In the genomic region with DNA sequence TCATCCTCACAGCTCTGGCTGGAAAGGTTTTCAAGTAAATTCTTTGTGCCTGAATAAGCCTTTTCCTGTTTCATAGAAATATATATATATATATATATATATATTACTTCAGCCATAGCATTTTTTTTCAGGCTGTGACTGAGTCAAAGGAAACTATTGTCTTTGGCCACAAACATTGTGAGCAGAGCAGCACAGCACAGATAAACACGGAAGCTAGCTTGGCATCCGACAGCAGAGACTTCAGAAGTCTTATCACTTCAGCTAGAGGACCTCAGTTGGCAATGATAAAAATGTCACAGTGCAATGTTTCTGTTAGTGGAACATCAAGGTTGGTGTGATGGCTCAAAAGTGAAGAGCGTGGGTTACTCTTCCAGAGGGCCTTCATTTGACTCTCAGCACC, we compare ENCODE assay signal across 32 mouse cellular contexts.
DNase-seq lines count a peak whose midpoint lies in the region; ATAC-seq and TF ChIP-seq lines count a peak whose summit lies in the region.
"Had no signal": no experiment of that assay in that cellular context is flagged by ENCODE, and none has a peak within 500 bp of the region (broad histone marks: within the 10 kb centered on the region; RNA-seq: fewer than 3 reads in every experiment).

No protein-coding gene starts in this region.

- no peaks in the 10 kb centered on the region for H3K9me3 ChIP-seq in kidney, postnatal 0 days (replicated peaks; ENCODE audit: low read length)
- H3K9me3 ChIP-seq in lung, embryonic 16.5 days (ENCODE audit: control insufficient read depth, low read length), result no peaks in the 10 kb centered on the region
- H3K9me3 ChIP-seq in forebrain, postnatal 0 days (ENCODE audit: low read length), result no peaks in the 10 kb centered on the region
- H3K9me3 ChIP-seq: embryonic facial prominence, embryonic 12.5 days; forebrain, embryonic 10.5 days; forebrain, embryonic 15.5 days; heart, embryonic 13.5 days; limb, embryonic 12.5 days; liver, embryonic 15.5 days; neural tube, embryonic 12.5 days had no signal

- no peak overlapping the region for H3K4me3 ChIP-seq in kidney, postnatal 0 days (replicated peaks; ENCODE audit: low read depth, low read length)
- H3K4me3 ChIP-seq in lung, embryonic 16.5 days (ENCODE audit: low read length), result no peak overlapping the region
- no peak overlapping the region for H3K4me3 ChIP-seq in forebrain, postnatal 0 days (ENCODE audit: low read depth, low read length)
- H3K4me3 ChIP-seq: embryonic facial prominence, embryonic 12.5 days; forebrain, embryonic 10.5 days; forebrain, embryonic 15.5 days; heart, embryonic 13.5 days; layer of hippocampus, adult 2 months; left cerebral cortex, adult 2 months; limb, embryonic 12.5 days; liver, embryonic 15.5 days; myocyte; neural tube, embryonic 12.5 days had no signal

- no peak overlapping the region for H3K9ac ChIP-seq in kidney, postnatal 0 days (ENCODE audit: low read depth, low read length)
- H3K9ac ChIP-seq in lung, embryonic 16.5 days (ENCODE audit: low read length), result no peak overlapping the region
- no peak overlapping the region for H3K9ac ChIP-seq in forebrain, postnatal 0 days
- H3K9ac ChIP-seq: embryonic facial prominence, embryonic 12.5 days; forebrain, embryonic 15.5 days; heart, embryonic 13.5 days; hindbrain, embryonic 14.5 days; limb, embryonic 12.5 days; liver, embryonic 15.5 days; neural tube, embryonic 12.5 days had no signal

- H3K27me3 ChIP-seq in kidney, postnatal 0 days (ENCODE audit: insufficient read depth, low read length), result no peaks in the 10 kb centered on the region
- H3K27me3 ChIP-seq in lung, embryonic 16.5 days (ENCODE audit: control insufficient read depth, insufficient read depth, low read depth, low read length), result no peaks in the 10 kb centered on the region
- no peaks in the 10 kb centered on the region for H3K27me3 ChIP-seq in forebrain, postnatal 0 days (ENCODE audit: insufficient read depth, low read length)
- H3K27me3 ChIP-seq: embryonic facial prominence, embryonic 12.5 days; forebrain, embryonic 15.5 days; heart, embryonic 13.5 days; limb, embryonic 12.5 days; liver, embryonic 15.5 days; neural tube, embryonic 12.5 days had no signal

- ATAC-seq in kidney, postnatal 0 days (replicated peaks; ENCODE audit: low FRiP score, low read depth), result no peak
- 0 out of 2 replicates have a peak, but pooled peaks have one; percentile 51 for ATAC-seq in lung, embryonic 16.5 days (ENCODE audit: low read depth)
- ATAC-seq in forebrain, postnatal 0 days, result no peak
- ATAC-seq in erythroid progenitor cell, adult 5-6 weeks (replicated peaks; ENCODE audit: low FRiP score, poor library complexity, severe bottlenecking), result no peak
- ATAC-seq: activated CD4-positive, CD25-positive, alpha-beta regulatory T cell, adult 4 months; CD4-positive, CD25-positive, alpha-beta regulatory T cell, adult 4 months; forebrain, embryonic 15.5 days; intestine, postnatal 0 days; midbrain, embryonic 16.5 days had no signal

- no peak for DNase-seq in kidney, postnatal 0 days (ENCODE audit: low spot score)
- no peak for DNase-seq in kidney, postnatal 4 days
- DNase-seq in lung, postnatal 36 days, result peak; percentile 66
- no peak for DNase-seq in forebrain, postnatal 0 days
- no peak for DNase-seq in right cerebral cortex, adult 2 months (ENCODE audit: low spot score in 2 of 2)
- DNase-seq: adrenal gland, adult 2 months; cerebellum, adult 8-10 months; cerebellum, postnatal 36 days; embryo, embryonic 11 days; heart, postnatal 10 days; kidney, adult 9 months; right cerebral cortex, adult 18-20 months; right cerebral cortex, postnatal 4 days; thymus, postnatal 4 days had no signal

- 0 out of 2 replicates have a peak overlapping the region, but pooled peaks have one; percentile 1 for H3K4me2 ChIP-seq in kidney, postnatal 0 days (ENCODE audit: low read length)
- H3K4me2 ChIP-seq in lung, embryonic 16.5 days (ENCODE audit: low read depth, low read length), result no peak overlapping the region
- no peak overlapping the region for H3K4me2 ChIP-seq in forebrain, postnatal 0 days (ENCODE audit: low read depth)
- H3K4me2 ChIP-seq: embryonic facial prominence, embryonic 12.5 days; forebrain, embryonic 15.5 days; heart, embryonic 13.5 days; hindbrain, embryonic 14.5 days; limb, embryonic 12.5 days; liver, embryonic 15.5 days; midbrain, embryonic 11.5 days; neural tube, embryonic 12.5 days had no signal

- H3K4me1 ChIP-seq in kidney, postnatal 0 days (replicated peaks; ENCODE audit: insufficient read depth, low read length), result peaks cover 4% of the 10 kb centered on the region
- 0 out of 2 replicates have a peak, but pooled peaks cover 3% of the 10 kb centered on the region for H3K4me1 ChIP-seq in lung, embryonic 16.5 days (replicated peaks; ENCODE audit: control insufficient read depth, insufficient read depth, low read length)
- no peaks in the 10 kb centered on the region for H3K4me1 ChIP-seq in forebrain, postnatal 0 days (ENCODE audit: insufficient read depth)
- H3K4me1 ChIP-seq: forebrain, embryonic 15.5 days; liver, embryonic 15.5 days had no signal

- WGBS in kidney, postnatal 0 days, result 29% methylated on average over 3 of the region's 3 CpGs
- 41% methylated on average over 3 of the region's 3 CpGs for WGBS in lung, embryonic 16.5 days
- 81% methylated on average over 3 of the region's 3 CpGs for WGBS in forebrain, postnatal 0 days

- no peaks in the 10 kb centered on the region for H3K36me3 ChIP-seq in kidney, postnatal 0 days (ENCODE audit: insufficient read depth, low read length)
- H3K36me3 ChIP-seq in lung, embryonic 16.5 days (ENCODE audit: control insufficient read depth, insufficient read depth, low read length), result no peaks in the 10 kb centered on the region
- no peaks in the 10 kb centered on the region for H3K36me3 ChIP-seq in forebrain, postnatal 0 days (ENCODE audit: insufficient read depth)
- H3K36me3 ChIP-seq: embryonic facial prominence, embryonic 12.5 days; forebrain, embryonic 10.5 days; forebrain, embryonic 15.5 days; heart, embryonic 13.5 days; limb, embryonic 12.5 days; liver, embryonic 15.5 days; neural tube, embryonic 12.5 days had no signal

- no peak overlapping the region for H3K27ac ChIP-seq in kidney, postnatal 0 days
- no peak overlapping the region for H3K27ac ChIP-seq in lung, embryonic 16.5 days (ENCODE audit: low read length)
- H3K27ac ChIP-seq in forebrain, postnatal 0 days (ENCODE audit: low read depth, low read length), result no peak overlapping the region
- H3K27ac ChIP-seq: embryonic facial prominence, embryonic 12.5 days; forebrain, embryonic 10.5 days; forebrain, embryonic 15.5 days; heart, embryonic 13.5 days; hindbrain, embryonic 14.5 days; layer of hippocampus, adult 2 months; left cerebral cortex, adult 2 months; limb, embryonic 12.5 days; liver, embryonic 15.5 days; neural tube, embryonic 12.5 days had no signal

- TF ChIP-seq CTCF in kidney, postnatal 0 days (IDR thresholded peaks at IDR 0.05; ENCODE audit: low read depth), result no peak
- TF ChIP-seq CTCF in forebrain, postnatal 0 days (IDR thresholded peaks at IDR 0.05; ENCODE audit: low read depth), result no peak
